Mouse (Mus musculus) left cerebral cortex, postnatal 25 days (tissue): ENCODE data around the gene Gm49318. TPM values are rescaled to one million over a fixed set of nuclear protein-coding genes. Genes with fewer than 3 reads are reported as not detected.
A peak's percentile ranks its signal among the peaks of the same experiment; 100 is the strongest.

ENCODE experiments used
- DNase-seq, 2 experiments: peaks; one replicate each; pipeline ENCODE4 v3.0.0; 2022; ENCODE audit warnings: low spot score in 2 of 2, mixed read lengths in 1 of 2
- intact Hi-C: fragments of 180-260 bp; cut with DNase I; formaldehyde crosslinking; loops from one replicate; pipeline ENCODE4 v1.15.1; 2025
- total RNA-seq, 2 experiments: library from RNA; stranded (reverse); gene quantifications; 2 replicates each; pipeline ENCODE4 v1.2.3; 2021

Gene Gm49318
- 1 to 10 TPM in 1 of 2 experiments, under 1 TPM in 1; 0.94 to 4.1 TPM for total RNA-seq

DNA sequence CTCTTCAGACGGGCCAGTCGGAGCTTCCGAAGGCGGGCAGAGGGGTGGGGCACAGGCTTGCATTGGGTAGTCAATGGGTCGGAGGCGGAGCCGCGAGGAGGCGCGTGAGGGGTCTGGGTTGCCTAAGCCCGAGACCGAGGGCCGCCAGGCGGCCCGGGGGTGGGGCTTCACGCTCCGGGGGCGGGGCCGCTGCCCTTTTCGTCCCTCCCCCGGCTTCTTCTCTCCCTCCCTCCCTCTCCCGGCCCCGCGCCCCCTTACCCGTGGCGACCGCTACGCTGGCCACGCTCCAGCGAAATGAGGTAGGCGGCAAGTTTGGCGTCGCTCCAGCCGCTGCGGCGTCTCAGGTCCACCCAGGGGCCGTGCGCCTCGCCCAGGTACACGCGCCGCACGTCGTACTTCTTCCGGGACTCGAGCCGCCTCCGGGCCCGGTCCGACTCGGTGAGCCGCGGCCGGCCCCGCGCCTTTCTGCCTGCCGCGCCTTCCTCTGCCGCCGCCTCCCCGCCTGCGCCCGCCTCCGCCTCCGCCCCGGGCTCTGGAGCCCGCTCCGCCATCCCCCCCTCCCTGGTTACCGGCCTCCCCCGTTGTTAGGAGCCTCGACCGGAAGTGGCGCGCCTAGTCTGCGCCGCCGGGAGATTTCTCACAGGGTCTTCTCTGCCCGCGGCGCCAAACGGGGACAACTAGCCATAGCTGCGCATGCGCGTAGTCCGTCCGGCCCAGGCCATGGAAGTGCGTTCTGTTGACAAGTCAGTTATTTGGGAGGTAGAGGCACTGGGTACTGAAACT lies at the start of gene Gm49318, which contains the start of gene Zfp653:
Gm49318 (minus strand) TSS at position 469 of the 783 bp plus-strand sequence.
Zfp653 (minus strand) TSS at position 586 of the 783 bp plus-strand sequence.
- intact Hi-C loops = loop anchor here (2.0 kb wide), 1 partner anchor 14 kb away; the partner anchor contains the start of gene Ecsit

DNA sequence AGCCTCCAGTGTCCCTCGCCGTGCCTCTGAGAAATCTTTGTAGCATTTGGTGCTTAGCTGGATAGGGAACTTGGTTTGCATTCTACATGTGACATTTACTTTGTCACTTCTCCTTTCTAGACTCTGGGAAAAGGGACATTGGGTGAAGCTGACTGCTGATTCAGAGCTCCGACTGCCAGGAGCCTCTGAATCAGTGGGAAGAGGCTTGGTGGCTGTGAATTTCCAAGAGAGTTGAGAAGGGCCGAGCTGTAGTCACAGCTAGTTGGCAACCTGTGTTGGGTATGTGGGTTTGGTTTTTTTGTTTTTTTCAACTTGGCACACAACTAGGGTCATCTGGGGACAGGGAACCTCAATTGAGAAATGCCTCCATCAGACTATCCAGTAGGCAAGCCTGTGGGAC lies 48.5 kb upstream of the Gm49318 start:
- DNase-seq = peak in 1 of 2 experiments; percentile 87
- intact Hi-C loops = no loop called here

More for the DNA sequence above, at the start of gene Gm49318, which contains the start of gene Zfp653:
- DNase-seq = peak; percentile 98

GRCm38 (mm10) chr9:22117754-22118456 lies 46.8 kb upstream of the Gm49318 start:
- intact Hi-C loops = no loop called here
- peak; percentile 47 to 66 for DNase-seq

DNA sequence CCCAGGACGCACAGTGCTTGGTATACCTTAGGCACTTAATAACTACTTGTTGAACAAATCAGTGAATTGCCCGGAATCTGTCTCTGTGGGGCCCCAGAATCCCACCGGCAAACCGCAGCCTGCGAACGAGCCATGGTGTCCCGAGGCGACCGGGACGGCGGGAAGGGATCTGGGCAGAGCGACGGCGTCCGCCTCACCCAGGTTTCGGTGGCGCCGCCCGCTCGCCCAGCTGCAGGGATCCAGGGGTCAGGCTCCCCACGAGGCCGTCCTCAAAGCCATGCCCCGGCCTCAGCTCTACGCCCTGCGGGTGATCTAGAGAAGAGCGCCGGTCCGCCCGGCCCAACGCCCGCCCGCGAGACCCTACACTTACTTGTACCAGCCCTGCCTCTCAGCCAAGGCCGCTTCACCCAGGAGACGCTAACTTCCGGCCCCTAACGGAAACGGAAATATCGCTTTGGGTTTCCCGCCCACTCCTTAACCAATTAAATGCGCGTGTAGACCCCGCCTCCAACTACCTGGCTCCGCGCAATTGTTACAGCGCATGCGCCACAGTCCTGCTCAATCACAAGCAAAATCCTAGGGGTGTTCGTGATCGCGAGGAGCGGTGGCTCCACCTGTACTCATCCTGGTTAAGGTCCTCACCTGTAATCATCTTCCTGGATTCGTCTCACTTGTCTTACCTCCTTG lies 45.8 kb upstream of the Gm49318 start, which contains the start of gene Elof1:
Elof1 (minus strand) TSS at position 433 of the 687 bp plus-strand sequence.
- intact Hi-C loops = no loop called here
- DNase-seq = peak; percentile 94 to 98

DNA sequence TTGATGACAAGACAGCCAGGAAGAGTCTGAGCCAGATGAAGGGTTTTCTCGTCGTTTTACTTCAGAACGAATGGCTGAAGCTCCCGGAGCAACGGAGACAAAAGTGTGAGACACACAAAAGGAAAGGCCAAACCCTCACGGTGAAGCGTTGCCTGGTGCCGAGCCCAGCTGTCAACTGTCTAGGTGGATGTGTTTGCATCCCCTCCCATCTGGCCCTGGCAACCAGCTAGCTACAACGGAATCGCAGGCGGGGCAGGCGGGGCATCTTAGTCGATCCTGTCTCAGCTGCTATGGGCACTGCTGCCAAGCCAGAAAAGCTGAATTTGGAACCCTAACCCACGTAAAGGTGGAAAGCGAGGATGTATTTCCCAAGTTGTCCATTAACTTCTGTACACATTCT lies 45.0 kb upstream of the Gm49318 start:
- DNase-seq = peak in 1 of 2 experiments; percentile 17
- intact Hi-C loops = no loop called here

DNA sequence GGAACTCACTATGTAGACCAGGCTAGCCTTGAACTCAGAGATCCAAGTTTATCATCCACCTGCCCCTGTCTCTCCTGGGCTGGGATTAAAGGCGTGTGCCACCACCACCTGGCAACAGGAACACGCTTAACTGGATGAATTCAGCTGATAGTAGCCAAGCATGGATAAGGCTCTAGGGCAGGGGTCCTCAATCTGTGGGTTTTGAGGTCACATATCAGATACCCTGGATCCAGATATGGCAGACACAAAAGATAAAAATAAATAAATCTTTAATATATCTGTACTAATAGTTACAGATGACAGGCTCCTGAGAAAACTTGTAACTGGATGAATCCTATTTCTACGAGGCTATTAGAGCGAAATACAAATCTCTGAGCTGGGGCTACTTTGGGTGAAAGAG lies 44.6 kb upstream of the Gm49318 start:
- DNase-seq = no peak
- intact Hi-C loops = no loop called here

DNA sequence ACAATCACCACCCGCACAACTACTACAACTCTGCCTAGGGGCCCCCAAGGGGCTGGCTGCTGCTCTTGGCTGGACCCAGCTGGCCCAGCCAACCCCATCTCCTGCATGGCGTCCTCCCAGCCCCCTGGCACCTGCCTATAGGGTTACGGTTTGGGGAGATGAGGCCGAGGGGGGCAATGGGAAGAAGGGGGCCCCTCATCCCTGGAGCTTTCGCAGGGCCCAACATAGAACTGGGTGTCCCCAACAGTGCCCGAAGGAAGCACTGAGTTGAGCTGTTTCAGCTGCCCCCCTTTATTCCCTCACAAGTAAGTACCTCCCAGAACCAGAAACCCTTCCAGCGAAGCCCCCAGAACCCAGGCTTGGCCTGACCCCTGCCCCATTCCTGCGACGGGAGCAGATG lies 37.1 kb upstream of the Gm49318 start:
- intact Hi-C loops = no loop called here
- DNase-seq = no peak

GRCm38 (mm10) chr9:22099922-22100321 lies 28.9 kb upstream of the Gm49318 start:
- intact Hi-C loops = no loop called here

DNA sequence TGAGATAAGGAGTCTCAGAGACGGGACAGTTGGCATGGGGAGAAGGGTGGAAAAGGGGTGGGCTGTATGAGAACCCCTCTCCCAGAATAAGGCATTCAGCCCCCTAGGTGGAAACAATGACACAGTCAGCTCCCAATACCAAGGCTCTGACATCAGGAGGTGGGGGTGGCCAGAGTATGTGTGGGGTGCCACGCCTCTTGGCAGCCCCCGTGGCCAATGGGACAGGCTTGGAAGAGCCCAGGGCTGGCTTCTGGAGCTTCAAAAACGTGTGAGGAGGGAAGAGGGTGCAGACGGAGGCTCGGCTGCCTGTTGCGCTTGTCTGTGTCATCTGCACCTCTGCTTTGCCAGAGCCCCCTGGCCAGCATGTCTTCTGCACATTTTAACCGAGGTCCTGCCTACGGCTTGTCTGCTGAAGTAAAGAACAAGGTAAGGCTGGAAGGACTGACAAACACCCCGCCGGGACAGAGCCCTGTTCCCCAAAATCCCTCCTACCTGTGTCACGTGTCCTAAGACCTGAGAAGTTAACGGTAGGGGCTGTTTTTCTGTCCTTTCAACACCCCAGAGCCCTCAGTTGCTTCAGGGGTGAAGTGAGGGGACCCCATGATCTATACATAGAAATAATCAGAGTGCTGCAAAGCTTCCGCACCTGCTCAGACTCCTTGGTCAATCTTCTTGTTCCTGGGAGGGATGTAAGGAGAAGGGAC lies 28.1 kb upstream of the Gm49318 start, which contains the start of gene Cnn1:
Cnn1 (plus strand) TSS at position 224 of the 704 bp plus-strand sequence.
- no peak for DNase-seq
- intact Hi-C loops = no loop called here

More at GRCm38 (mm10) chr9:22099922-22100321, 28.9 kb upstream of the Gm49318 start:
- no peak for DNase-seq

GRCm38 (mm10) chr9:22095854-22096307 lies 24.8 kb upstream of the Gm49318 start:
- intact Hi-C loops = no loop called here

DNA sequence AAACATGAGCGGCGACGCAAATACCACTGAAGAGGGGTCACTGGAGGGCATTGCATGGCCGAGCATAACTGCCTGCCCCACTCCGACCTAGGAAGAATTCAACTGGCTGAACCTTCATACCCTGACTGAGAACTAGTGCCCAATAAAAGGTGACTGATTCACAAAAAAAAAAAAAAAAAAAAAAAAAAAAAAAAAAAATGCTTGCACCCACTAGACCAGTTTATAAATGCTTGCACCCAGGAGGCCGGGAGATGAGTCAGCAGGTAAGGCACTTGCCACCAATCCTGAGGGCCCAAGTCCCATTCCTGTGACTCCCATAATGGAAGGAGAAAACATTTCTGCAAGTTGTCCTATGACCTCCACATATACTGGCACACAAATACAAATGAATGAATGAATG lies 21.7 kb upstream of the Gm49318 start:
- intact Hi-C loops = no loop called here

More at GRCm38 (mm10) chr9:22095854-22096307, 24.8 kb upstream of the Gm49318 start:
- peak; percentile 75 to 78 for DNase-seq

GRCm38 (mm10) chr9:22089986-22090385 lies 18.9 kb upstream of the Gm49318 start:
- intact Hi-C loops = no loop called here
- DNase-seq = no peak

More for the DNA sequence above, 21.7 kb upstream of the Gm49318 start:
- no peak for DNase-seq

DNA sequence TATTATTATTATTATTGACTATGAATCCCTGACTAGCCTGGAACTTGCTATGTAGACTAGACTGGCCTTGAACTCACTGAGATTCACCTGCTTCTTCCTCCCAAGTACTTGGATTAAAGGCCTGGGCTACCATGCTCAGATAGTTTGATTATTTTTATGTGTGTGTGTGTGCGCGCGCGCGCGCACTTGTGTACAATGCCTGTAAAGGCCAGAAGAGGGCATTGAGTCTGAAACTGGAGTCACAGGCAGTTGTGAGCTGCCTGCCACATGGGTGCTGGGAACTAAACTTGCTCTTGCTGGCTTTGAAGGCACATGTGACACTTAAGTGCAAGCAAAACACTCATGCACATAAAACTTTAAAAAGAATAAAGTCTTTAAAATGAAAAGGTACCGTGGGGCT lies 18.2 kb upstream of the Gm49318 start:
- intact Hi-C loops = no loop called here
- no peak for DNase-seq

DNA sequence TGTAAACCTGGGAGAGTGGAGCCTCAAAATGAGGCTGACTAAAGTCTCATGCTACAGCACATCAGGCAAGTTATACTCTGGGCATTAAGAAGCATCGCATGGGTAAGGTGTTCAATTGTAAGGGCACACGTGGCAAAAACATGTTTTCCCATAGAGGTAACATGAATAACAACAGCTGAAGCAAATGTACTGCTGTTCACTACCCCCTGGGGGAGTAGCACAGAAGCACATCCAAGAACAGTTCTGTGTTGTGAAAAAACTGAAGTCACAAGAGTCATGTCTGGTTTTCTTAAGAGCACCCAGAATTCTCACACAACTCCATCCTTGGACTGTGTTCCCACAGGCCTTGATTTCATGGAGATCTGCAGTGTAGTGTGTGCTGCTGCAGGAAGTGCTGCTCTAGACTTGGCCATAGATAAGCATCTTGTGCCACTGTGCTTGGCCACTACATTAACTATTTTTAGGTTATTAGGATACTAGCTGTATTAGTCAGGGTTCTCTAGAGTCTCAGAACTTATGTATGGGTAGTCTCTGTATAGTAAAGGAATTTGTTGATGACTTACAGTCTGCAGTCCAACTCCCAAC lies 16.1 kb upstream of the Gm49318 start:
- DNase-seq = no peak
- intact Hi-C loops = no loop called here

- DNase-seq = no peak
- intact Hi-C loops = no loop called here
Observed at GRCm38 (mm10) chr9:22086012-22086411, 15.0 kb upstream of the Gm49318 start.

GRCm38 (mm10) chr9:22085022-22085834 lies 14.2 kb upstream of the Gm49318 start, which contains the start of gene Ecsit:
Gene Ecsit (minus strand): TSS chr9:22085438.
- intact Hi-C loops = loop anchor here (2.0 kb wide), 1 partner anchor 14 kb away; the partner anchor contains the start of genes Gm49318 and Zfp653
- DNase-seq = peak; percentile 96 to 99

- DNase-seq = no peak
- intact Hi-C loops = loop anchor here (2.0 kb wide), 1 partner anchor 14 kb away; the partner anchor contains the start of genes Gm49318 and Zfp653
Observed at GRCm38 (mm10) chr9:22084667-22085021, 13.6 kb upstream of the Gm49318 start.

DNA sequence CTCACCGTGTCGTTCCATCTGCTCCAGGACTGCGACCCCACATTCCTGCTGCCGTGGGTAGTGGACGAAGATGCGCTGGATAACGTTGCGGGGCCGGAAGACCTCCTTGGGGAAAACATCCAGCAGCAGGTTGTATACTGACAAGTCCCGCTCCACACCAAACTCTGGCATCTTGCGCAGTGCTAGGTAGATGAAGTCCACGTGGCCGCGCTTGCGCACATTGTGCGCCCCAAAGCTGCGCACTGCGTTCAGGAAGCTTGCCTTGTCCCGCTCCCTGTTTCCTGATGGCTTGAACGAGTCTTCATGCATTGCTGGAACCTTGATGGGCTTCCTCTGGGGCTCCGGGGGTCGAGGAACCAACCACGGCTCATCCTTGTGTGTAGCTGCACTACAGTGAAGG lies 5.2 kb upstream of the Gm49318 start:
- intact Hi-C loops = no loop called here
- DNase-seq = no peak
